Mouse (Mus musculus): Measurements from ENCODE around the gene Rufy2.

- no peak for TF ChIP-seq CTCF (IDR thresholded peaks at IDR 0.05; ENCODE audit: insufficient read depth, low read depth, low read length)
- TF ChIP-seq POLR2A (IDR thresholded peaks at IDR 0.05; ENCODE audit: insufficient read depth, low read depth, low read length): no peak
These were observed 85.5 kb downstream of the Rufy2 start for GRCm38 (mm10) chr10:63065561-63065960.

Measured in olfactory bulb, adult 2 months (tissue).